Mouse (Mus musculus): ENCODE results near the gene Eaf2.

Gene Eaf2

DNA sequence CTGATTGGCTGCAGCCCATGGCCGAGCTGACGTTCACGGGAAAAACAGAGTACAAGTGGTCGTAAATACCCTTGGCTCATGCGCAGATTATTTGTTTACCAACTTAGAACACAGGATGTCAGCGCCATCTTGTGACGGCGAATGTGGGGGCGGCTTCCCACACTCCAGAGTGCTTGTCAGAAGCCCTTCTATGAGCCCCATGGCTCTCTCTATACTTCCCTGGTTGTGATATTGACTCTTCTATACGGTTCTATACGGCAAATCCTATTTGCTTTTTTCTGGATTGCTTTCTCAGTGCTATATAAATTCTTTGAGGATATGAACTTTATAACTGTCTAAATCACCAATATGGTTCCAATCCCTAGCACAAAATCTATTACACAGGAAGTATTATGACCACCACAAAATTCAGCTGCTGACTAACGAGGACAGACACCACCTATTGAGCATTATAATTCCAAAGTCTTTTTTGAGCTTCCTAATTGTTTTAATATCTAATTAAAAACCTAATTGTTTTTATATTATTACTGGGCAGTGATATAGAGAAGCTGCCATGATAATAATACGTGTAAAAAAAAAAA is 104.5 kb downstream of the Eaf2 start:
- no peak for DNase-seq (ENCODE audit: low read depth, low spot score)

DNA sequence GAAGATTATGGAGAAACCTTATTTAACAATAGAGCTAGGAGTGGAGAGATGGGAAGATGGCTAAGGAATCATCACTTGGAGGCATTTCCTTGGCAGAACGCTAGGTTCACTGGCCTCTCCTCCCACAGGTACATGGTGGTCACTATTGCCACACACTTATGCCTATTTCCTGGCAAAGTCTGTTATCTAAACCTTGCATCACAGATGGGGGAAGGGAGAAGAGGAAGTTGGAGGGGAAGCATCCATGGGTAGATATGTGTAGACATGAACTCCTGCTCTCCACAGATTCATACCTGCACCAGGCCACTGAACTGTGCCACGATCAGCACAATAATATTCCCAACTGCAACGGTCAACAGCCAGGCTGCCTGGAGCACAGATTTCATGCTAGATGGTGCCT is 122.8 kb downstream of the Eaf2 start:
- DNase-seq (ENCODE audit: low read depth, low spot score): no peak

GRCm38 (mm10) chr16:36747767-36748166 is 127.0 kb downstream of the Eaf2 start:
- no peak for DNase-seq (ENCODE audit: low read depth, low spot score)

DNA sequence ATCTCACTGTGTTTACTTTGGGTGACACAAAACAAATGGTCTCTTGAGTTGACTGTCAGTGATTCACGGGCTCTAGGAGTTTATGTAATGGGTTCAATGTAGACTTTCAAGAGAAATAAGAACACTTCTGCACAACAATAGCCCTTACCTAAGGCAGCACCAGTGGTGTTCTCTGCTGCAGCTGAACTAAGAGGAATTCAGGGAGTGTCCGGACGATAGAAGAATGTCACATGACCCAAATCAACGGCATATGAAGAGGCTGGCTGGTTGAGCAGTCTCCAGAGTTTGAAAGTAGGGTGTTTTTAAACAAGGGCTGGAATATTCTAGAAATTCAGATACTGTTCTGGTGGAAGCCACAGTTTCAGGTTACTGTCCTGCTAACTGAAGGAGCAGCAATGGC is 127.7 kb downstream of the Eaf2 start:
- no peak for DNase-seq (ENCODE audit: low read depth, low spot score)

DNA sequence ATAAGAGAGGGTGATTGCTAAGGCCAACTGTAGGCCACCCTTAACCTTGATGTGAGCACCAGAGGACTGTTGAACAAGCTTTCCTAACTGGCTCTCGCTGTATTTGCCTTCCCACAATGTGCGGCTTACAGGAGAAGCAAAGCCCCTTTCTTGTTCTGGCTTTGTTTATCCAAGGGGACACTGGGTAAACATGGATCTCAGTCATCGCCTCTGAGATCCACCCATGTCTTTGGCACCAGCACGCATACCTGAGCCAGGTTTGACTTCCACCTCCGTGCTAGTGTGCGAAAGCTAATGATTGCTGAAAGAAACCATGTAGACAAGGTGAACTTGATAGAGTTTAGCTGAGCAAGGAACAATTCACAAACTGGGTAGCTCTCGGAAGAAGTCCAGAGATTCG is 131.2 kb downstream of the Eaf2 start:
- no peak for DNase-seq (ENCODE audit: low read depth, low spot score)

Data from forelimb bud, embryonic 11.5 days (tissue).